Mouse (Mus musculus) gonadal fat pad, adult 2 months (tissue): ENCODE measurements around the gene Actg1. TPM values are rescaled to one million over a fixed set of nuclear protein-coding genes. Genes with fewer than 3 reads are reported as not detected.

Experiments used
- DNase-seq: peaks from one replicate; pipeline ENCODE4 v3.0.0-alpha.2; 2012; ENCODE audit warnings: low read depth
- polyA plus RNA-seq: library from polyadenylated mRNA; depleted of rRNA; stranded (reverse); fragments of >200 nt; gene quantifications from 2 replicates; pipeline ENCODE4 v1.2.3, GENCODE M21; 2012; rRNA removed

Gene Actg1
- 916 and 1,199 TPM in 2 replicates for polyA plus RNA-seq

DNA sequence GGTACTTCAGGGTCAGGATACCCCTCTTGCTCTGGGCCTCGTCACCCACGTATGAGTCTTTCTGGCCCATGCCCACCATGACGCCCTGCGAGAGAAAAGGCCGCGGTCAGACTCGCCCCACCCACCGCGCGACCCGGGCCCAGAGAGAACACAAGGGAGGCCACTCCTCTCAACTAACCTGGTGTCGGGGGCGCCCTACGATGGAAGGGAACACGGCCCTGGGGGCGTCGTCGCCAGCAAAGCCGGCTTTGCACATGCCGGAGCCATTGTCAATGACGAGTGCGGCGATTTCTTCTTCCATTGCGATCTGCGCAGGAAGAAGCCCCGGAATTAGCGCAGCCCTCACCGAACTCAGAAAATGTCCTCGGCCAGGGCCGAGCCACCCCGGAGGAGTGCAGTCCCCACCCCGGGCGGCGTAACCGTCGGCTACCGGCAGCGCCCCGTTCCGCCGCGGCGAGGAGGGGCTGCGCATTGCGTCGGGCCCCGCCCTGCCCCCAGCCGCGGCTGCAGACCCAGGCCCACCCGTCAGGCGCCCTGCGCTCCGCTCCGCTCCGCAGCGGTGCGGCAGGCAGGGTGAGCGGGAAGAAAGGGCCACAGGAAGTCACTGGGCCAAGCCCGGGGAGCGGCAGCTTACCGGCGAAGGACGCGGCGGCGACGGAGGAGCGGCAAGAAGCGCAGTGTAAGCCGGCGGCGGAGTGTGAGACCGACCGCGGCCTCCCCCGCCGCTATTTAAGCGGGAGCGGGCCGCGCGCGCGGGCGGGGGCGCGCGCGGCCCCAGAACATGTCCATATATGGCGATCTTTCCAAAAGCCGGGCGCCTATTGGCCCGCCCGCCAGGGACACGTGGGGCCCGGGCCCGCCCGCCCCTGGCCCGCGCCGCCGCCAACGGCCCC, at the start of gene Actg1:
Actg1 (minus strand) TSS at position 752 of the 893 bp plus-strand sequence.
- DNase-seq, result no peak

DNA sequence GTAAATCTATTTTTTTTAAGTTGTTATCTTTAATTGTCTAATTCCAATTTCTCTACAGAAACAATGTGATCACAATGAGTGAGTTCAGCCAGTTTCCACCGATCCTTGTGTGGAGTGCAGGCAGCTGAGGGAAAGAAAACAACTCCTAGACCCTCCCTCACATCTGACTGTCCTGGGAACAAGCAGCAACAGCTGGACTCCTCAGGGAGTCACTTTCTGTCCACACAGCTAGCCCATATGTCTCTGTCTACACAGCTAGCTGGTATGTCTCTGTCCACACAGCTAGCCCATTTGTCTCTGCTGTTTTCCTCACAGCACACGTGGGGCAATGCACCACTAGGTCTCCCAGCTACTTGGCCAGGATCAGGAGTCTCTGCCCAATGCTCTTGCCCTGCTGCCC, 49.3 kb upstream of the Actg1 start:
- no peak for DNase-seq

DNA sequence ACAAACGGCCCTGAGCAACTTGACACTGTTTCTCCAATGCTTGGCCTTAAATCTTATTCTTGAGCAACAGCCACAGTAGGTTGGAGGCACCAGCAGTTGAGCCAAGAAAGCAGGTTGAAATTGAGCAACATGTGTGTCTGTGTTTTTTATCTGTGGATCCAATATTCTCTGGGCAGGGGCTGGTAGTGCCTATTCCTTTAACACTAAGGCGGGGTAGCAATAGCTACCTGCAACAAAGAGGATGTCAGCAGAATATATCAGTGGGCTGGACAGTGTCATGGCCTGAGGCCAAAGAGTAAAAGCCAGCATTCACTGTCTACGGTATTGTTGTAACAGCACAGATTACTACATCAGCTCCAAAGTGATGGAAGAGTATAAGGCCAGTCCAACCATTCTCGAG, 47.3 kb upstream of the Actg1 start:
- peak; percentile 79 for DNase-seq

DNA sequence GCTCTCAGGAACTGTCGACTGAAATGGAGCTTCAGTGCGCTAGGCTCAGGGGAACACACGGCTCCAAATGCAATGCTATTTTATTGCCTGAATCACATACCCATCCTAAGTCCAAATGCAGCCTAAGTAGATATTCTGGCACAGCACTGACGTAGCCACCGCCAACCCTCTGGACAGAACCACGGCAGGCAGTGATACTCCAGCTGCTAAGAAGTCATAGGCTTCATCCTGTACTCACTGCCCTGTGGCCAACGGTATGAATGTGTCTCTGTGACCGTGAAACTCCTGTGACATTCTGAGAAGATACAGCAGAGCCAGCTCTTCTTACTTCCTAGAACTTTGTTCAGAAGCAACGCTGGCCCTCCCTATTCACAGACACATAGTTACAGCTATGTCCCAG, 40.2 kb upstream of the Actg1 start:
- no peak for DNase-seq

DNA sequence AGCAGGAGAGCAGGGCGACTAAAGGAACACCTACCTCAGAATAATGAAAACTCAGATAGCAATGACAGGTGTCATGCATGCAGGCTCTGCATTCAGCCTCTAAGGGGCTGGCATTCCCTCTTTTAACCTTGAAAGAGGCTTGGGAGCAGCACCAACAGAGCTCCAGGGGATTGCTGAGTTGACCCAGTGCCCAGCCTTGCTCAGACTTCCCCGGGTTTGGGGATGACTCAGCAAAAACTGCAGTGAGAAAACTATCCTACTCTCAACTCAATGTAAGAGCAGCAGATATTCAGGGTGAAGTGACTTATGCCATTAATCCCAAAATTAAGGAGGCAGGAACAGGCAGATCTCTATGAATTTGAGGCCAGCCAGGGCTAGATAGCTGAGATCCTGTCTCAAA, 38.8 kb upstream of the Actg1 start:
- DNase-seq, result no peak

DNA sequence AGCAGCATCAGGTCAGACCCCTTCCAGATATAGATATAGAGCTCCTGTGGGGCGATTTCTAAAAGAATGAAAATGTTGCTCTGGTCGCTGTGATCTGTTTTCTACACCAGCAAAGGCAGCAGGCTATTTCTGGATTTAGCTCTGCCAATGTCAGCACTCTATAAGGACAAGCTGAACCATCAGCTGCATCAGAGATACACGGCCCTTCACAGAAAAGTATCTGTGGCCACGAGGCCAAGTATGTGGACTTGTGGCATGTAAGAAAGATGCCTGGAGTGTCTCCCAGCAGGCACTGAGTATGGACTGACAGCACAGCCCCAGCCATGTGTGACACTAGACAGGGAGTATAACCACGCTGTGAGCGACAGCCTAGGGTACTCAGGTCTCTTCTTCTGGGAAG, 38.3 kb upstream of the Actg1 start:
- no peak for DNase-seq

DNA sequence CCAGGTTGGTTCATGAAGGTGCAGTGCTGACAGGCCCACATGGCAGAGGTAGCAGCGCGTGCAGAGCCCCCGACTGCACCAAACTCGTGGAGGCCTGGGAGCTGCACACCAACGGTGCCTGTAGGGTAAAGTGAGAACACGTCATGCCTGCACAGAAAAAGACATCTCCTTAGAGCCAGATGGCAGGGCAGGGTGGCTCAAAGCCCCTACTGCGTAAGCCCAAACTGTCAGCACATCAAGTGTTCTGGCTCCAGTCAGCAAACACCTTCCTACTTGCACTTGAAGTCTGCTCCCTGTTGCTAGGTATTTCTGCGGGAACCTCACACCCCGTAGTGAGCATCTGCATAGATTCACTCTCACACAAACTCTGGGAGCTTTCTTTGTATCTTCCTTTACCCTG, 34.2 kb upstream of the Actg1 start:
- no peak for DNase-seq

DNA sequence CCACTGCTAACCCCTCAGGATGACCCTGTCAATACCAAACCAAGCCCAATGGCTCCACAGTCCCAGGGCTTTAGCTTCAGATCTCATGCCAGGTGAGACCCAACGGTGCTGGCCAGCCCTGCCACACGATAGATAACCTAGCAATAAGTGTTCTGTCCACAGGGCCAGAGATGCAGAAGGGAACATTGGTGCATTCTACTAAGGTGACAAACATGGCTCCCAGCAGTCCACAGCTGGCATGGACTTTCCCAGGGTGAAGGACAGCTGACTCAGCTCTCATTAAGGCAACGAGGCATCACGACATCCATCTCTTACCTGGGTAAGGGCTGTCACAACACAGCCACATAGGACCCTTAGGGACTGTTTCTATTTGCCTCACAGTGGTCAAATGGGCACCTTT, 32.8 kb upstream of the Actg1 start:
- DNase-seq, result no peak

DNA sequence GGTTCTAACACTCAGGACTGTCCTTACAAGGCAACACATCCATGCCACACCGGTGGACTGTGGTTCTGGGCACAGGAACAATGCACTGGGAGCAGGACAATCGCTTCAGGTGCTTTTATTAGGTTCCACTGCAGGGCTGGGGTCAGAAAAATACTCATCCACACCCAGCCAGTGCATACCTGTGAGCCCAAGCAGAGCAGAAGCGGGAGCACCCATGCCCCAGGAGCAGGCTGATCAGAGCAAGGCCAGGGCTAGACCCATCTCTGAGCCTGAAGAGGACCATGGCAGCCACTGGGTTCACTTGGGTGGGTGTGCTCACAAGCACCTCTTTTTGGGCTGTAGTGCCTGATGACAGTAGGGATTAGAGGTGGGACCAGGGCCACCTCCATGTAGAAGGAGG, 31.9 kb upstream of the Actg1 start:
- DNase-seq, result no peak

DNA sequence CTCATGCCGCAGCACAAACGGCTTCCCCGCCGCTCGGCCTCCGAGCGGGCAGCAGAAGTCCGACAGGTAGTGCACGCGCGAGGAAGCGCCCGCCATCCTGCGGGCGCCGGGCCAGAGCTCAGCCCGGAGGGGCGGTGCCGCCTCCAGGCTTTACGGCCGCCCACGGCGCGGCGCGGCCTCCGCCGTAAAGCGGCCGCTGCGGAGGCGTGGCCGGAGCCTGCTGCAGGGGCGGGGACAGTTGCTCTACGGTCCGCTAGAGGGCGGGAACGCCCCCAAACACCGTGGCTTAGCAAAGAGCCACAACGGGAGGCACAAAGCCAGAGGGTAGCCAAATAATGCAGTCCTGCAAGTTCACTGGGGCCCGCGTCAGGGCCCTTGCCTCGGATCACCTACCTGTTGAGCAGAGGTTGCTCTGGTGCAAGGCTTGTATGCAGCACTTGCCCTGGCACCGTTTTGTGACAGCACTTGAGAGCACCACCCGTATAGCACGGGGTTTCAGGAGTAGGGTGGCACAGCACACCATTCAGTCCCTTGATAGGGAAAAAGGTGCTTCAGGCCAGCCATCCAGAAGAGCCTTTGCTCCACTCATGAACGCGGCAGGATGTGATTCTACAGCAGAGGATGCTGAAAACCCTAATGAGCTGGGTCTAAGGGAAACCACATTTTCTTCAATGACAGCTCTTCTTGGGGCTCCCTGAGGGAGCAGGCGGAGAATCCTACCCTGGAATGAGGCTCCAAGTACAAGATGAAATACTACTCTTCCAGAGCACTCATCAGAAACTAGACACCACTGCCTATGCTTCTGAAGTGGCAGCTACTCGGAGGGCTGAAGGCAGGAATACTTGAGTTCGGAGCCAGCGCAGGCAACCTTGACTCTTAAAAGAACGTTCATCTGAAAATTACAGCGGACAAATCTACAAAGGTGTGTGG, 30.5 kb upstream of the Actg1 start, which contains the start of gene Faap100:
Faap100 (minus strand) TSS at position 154 of the 930 bp plus-strand sequence.
- DNase-seq, result peak; percentile 49

DNA sequence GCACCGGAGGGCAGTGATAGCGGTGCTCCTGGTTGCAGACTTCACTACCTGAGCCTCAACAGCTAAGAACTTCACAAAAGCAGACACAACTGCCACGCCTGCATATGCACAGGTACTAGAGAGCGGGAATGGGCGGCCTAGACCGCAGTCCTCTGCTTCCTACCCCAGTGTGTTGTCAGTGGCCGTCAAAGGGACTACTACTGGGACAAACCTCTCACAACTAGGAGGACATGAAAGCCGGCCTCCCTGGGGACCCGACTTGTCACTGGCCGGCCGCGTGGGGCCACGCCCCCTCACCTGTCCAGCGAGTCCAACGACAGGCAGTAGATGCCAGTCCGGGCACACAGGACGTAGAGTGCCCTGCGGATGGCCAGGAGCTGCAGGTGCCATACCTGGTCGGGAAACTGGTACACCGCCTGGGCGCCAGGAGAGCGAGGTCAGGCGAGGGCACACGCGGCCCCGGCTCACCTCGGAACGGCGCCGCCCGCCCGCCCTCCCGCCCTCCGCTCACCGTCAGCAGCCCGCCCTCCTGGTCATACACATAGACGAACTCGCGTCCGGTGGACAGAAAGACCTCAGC, 29.8 kb upstream of the Actg1 start:
- no peak for DNase-seq

DNA sequence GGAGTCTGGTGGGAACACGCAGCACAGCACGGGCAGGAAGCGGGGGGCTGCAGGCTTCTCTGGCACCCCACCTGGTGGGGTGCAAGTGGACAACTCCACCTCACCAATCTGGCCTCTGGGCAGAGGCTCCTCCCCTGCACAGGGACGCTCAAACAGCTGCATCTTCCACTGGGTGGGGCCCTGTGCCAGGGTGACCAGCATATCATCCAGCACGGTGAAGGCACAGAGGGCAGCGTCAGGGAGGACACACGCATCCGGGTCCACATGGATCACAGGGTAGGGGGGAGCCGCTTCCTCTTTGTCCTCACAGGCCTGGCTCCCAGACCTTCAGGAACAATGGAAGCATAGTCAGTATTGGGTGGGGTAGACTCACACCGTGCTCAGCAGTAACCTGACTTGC, 29.0 kb upstream of the Actg1 start:
- no peak for DNase-seq

DNA sequence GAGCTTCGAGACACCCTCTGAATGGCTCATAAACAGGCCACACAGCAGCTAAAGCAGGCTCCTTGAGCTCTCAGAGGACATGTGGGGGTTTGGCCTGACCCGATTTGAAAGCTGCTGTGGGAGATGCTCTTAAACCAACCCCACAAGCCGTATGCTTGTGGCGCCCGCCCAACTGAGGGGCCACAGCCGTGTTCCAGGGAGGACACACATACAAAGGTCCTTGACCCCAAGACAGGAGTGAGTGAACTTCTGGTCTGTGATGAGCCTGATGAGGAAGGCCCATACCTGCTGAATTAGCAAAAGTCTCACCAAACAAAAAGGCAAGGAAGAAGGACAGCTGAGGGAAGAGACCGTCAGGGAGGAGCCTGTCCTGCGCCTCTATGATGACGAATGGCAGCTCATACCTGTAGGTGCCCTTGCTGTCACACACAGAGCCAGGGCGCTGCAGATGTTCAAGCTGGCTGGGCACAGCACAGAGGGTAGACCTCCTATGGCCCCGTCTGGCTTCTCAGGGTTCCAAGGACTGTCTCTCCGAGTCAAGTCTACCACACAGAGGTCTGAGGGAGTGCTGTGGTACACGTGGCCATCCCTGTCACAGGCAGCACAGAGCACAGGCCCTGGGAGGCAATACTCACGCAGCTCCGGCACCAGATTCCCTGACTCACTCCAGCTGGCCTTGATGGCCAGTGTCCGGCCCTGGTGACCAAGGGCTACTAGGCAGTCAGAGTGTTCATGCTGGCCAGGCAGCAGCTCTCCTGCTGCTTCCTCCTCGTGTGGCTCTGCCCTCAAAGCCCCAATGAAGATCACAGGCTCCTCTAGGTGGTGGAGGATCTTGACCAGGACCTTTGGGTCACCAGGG, 28.2 kb upstream of the Actg1 start:
- DNase-seq, result no peak

DNA sequence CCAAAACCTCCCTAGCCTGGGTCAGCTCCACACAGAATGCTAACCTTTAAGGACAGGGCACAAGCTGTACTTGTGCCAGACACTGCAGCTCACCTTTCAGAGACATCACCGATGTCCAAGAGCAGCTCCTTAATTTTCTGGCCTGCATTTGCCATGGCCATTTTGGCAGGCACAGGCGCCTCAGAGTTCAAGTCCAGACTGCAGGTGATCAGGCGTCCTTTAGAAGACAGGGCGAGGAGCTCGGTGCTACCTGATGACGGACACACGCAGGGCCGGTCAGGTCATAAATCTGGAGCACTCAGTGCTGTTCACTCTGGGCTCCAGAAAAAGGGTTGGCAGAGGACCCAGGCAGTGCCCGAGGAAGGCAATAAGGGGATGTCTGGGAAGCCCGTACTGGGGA, 27.0 kb upstream of the Actg1 start:
- no peak for DNase-seq

DNA sequence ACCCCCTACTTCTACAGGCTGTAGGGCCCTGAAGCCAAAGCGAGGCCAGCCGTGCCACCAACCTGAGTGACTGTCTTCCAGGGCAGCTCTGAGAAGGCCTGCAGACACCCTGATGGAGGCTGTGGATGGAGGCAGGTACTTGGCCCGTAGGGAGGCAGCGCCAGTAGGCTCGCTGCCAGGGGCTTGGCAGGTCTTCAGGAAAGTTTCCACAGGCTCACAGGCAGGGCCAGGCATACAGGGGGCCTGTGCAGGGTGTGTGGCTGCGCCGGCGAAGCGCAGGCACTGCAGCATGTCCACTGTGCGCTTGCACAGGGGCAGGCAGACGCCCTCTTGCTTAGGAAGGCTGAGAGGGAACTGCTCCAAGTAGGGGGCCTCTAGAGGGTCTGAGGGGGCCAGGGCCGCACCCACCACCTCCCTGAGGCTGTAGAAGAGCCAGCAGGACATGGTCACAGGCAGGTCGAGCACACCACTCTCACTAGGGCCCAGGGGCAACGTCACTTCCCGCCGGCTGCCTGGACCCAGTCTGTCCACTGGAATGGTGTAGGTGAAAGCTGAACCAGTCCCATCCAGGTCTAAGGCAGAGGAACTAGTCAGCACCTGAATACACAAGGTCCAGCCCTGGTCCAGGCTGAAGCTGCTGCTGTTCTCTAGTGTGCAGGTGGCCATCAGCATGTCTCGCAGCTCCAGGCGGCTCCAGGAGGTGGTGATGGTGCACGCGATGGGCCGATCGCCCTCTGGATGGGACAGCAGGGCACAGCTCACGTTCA, 25.7 kb upstream of the Actg1 start:
- no peak for DNase-seq

DNA sequence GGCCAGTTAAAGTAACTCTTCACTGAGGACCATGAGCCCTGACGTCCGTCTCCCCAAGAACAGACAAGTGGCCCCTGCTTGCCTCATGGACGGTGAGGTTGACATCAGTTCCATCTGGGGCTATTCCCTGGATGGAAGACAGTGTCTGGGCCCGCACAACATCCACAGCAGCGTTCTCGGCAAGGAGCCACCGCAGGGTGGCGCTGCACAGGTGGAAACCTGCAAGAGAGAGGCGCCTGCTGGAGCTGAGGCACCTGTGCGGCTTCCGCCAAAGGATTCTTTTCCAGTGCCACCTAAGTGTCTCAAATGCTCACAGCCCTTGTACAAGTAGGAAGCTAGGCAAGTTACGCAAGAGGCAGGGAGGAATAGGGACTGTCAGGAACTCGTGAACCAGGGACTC, 24.7 kb upstream of the Actg1 start:
- no peak for DNase-seq

DNA sequence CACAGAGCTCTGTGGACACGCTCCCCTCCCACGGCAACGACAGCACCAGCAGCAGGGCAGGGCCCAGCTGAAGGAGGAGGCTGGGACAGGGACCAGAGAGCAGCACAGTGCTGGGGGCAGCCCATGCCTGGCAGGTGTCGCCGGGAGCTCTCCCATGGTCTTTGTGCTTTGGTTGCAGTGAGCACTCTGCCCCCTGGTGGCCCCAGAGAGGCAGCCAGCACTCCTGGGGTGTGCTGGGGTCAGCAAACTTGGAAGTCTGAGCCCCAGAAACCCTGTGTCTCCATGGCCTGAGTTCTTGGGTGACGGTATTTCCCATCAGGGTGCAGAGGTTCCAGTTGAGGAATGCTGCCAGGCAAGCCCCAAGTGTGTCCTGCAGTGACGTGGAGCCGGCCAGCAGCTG, 21.3 kb upstream of the Actg1 start:
- DNase-seq, result no peak

DNA sequence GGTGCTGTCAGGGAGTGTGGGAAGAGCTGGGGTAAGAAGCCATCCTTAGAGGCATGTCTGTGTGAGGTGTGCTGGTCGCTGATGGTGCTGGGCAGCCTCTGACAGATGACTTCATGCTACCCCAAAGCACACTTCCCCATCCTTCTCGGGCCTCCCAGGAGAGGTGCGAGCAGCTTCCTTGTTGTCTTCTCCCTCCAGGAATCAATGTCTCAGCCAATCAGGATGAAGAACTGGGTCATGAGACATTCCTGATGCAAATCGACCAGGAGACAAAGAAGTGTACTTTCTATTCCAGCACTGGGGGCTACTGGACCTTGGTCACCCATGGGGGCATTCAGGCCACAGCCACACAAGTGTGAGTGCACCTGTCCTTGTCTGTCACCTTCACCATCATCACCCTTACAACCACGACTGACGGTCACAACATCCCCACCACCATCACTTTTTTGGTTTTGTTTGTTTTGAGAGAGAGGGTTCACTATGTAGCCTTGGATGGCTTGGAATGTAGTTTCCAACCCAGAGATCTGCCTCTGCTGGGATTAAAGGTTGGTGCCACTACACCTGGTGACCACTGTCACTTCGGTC, 18.2 kb upstream of the Actg1 start:
- no peak for DNase-seq

DNA sequence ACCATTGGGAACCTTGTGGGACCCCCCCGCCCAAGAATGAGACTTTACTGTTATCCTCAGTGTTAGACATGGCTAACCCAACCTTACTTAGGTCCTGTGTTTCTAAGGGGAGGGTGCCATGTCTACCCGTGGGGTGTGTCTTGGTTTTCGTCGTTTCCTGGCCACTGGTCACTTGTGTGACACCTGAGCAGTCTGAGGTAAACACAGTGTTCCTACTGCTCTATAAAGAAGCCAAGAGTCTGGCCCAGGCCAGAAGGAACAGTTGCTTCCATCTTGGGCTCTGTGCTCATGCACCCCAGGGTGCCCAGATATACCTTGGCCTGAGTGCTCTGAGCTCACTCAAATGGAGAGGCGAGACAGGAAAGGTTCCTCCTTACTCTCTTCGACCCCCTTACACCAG, 14.5 kb upstream of the Actg1 start:
- no peak for DNase-seq

DNA sequence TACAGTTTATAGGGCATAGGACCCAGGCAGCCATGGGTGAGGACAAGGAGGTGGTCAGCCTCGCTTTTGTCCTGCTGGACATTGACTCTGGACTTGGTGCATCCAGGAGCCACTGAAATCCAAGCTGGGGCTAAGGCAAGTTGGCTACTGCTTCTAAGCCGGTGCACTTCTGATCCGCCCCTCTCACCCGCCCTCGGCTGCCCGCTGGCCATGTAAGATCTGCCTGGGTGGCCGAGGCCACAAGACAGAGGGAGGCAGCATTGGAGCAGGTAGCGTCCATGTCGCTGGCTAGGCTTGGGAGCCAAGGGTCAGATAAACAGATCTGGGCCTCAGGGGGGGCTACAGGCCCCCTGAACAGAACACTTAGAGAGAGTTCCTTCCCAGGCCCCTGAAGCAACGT, 13.0 kb upstream of the Actg1 start, which contains the start of gene Fscn2:
Fscn2 (plus strand) TSS at position 240 of the 400 bp plus-strand sequence.
- no peak for DNase-seq
